In genomic region chr10:18966893-18967292, GRCm38 (mm10) we compare ENCODE assay signal across 26 mouse cellular contexts.
"Had no signal": no experiment of that assay in that cellular context is flagged by ENCODE, and none has a peak within 500 bp of the region (broad histone marks: within the 10 kb centered on the region; RNA-seq: fewer than 3 reads in every experiment).

No protein-coding gene starts in this region.

- H3K9ac ChIP-seq: embryonic facial prominence, embryonic 12.5 days; embryonic facial prominence, embryonic 13.5 days; embryonic facial prominence, embryonic 15.5 days; forebrain, embryonic 12.5 days; forebrain, embryonic 13.5 days; forebrain, embryonic 15.5 days; forebrain, postnatal 0 days had no signal

- H3K27me3 ChIP-seq: embryonic facial prominence, embryonic 12.5 days; embryonic facial prominence, embryonic 13.5 days; embryonic facial prominence, embryonic 15.5 days; forebrain, embryonic 12.5 days; forebrain, embryonic 13.5 days; forebrain, embryonic 15.5 days had no signal

- H3K27ac ChIP-seq: embryonic facial prominence, embryonic 10.5 days; embryonic facial prominence, embryonic 12.5 days; embryonic facial prominence, embryonic 13.5 days; embryonic facial prominence, embryonic 15.5 days; forebrain, embryonic 10.5 days; forebrain, embryonic 12.5 days; forebrain, embryonic 13.5 days; forebrain, embryonic 15.5 days; heart, adult 2 months; heart, embryonic 10.5 days had no signal

- H3K36me3 ChIP-seq: embryonic facial prominence, embryonic 10.5 days; embryonic facial prominence, embryonic 12.5 days; embryonic facial prominence, embryonic 13.5 days; embryonic facial prominence, embryonic 15.5 days; forebrain, embryonic 10.5 days; forebrain, embryonic 12.5 days; forebrain, embryonic 15.5 days; heart, embryonic 10.5 days had no signal

- H3K4me3 ChIP-seq: embryonic facial prominence, embryonic 10.5 days; embryonic facial prominence, embryonic 12.5 days; embryonic facial prominence, embryonic 13.5 days; embryonic facial prominence, embryonic 15.5 days; erythroblast, embryonic 14.5 days; forebrain, embryonic 10.5 days; forebrain, embryonic 12.5 days; forebrain, embryonic 13.5 days; forebrain, embryonic 15.5 days; gastrocnemius, adult 2 months; heart, adult 2 months; heart, embryonic 10.5 days had no signal

- H3K9me3 ChIP-seq: embryonic facial prominence, embryonic 10.5 days; embryonic facial prominence, embryonic 12.5 days; embryonic facial prominence, embryonic 13.5 days; embryonic facial prominence, embryonic 15.5 days; forebrain, embryonic 10.5 days; forebrain, embryonic 12.5 days; forebrain, embryonic 13.5 days; forebrain, embryonic 15.5 days; heart, embryonic 10.5 days had no signal

- H3K4me2 ChIP-seq: embryonic facial prominence, embryonic 12.5 days; embryonic facial prominence, embryonic 13.5 days; embryonic facial prominence, embryonic 15.5 days; forebrain, embryonic 12.5 days; forebrain, embryonic 13.5 days; forebrain, embryonic 15.5 days had no signal

- DNase-seq: cerebellum, adult 8-10 months; cerebellum, adult 9-10 months; cerebellum, adult 9-11 months; cerebellum, postnatal 10 days; cerebellum, postnatal 14 days; cerebellum, postnatal 25 days; cerebellum, postnatal 36 days; embryo, embryonic 11 days; forebrain, postnatal 0 days; gastrocnemius, adult 2 months; gastrocnemius, postnatal 10 days; gastrocnemius, postnatal 14 days; gastrocnemius, postnatal 25 days; gastrocnemius, postnatal 36 days; heart, adult 18-20 months; heart, adult 2 months had no signal

- H3K4me1 ChIP-seq: embryonic facial prominence, embryonic 10.5 days; embryonic facial prominence, embryonic 12.5 days; embryonic facial prominence, embryonic 13.5 days; embryonic facial prominence, embryonic 15.5 days; forebrain, embryonic 10.5 days; forebrain, embryonic 12.5 days; forebrain, embryonic 13.5 days; forebrain, embryonic 15.5 days; heart, embryonic 10.5 days had no signal
